Mouse (Mus musculus) induced T-regulatory cell, adult 2 months (primary cell): ENCODE results near the gene Capn2.

Experiments used
- DNase-seq: peaks from one replicate; pipeline ENCODE4 v3.0.0-alpha.2; 2012; ENCODE audit warnings: low read depth

Capn2 gene

DNA sequence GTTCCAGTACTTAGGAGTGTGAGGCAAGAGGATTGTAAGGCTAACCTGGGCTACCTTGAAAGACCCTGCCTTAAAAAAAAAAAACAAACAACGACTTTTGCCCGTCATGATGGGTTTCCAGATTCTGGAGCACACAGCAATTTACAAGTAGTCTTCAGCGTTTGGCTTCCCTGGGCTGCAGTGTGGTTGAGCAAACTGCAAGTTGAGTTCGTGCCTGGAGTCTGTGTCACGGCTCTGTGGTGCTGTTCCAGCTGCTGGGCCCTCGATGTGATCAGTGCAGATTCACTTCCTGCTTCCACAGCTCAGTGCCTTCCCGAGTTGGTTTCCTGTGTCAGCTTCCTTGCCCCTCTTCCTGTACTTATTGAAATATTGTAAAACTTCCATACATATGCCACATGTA, 56.1 kb downstream of the Capn2 start:
- DNase-seq = no peak

DNA sequence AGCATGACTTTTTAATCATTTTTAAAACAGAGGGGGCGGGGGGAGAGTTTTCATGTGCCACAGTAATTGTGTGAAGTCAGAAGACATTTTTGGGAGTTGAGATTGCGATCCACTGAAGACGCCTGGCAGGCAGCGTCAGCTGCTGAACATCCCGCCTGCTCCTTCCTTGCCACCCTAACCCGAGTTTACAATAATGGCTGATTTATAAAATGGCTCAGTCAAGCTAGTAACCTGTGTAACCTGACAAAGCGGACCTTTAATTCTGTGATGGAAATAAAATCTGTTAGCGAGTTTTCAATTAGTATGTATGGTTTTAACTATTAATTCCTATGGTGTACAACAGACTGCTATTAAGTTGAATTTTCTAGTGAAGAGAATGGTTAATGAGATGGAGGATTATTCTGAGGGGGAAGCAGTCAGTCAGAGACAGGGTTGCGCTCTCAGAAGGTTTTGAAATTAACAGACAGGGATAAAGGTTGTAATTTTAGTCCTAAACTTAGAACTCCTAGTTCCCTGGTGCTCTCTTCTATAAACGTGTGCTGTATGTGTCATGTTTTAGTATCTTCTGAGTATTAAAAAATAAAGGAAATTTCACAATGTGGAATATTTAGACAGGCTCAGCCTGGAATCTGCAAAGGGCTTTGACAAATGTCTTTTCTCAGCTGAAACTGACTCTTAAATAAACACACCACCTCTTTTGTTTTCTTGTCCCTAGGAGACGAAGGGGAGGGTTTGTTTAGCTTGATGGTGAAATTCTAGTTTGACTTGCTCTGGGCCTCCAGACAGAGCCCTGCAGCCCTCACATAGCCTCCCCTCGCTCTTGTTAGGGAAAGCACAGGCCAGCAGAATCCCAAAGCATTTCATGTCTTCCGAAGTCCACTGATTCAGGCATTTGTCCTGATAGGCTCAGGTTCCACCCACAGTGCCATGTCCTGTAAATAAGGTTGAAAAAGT, 56.8 kb downstream of the Capn2 start:
- no peak for DNase-seq

DNA sequence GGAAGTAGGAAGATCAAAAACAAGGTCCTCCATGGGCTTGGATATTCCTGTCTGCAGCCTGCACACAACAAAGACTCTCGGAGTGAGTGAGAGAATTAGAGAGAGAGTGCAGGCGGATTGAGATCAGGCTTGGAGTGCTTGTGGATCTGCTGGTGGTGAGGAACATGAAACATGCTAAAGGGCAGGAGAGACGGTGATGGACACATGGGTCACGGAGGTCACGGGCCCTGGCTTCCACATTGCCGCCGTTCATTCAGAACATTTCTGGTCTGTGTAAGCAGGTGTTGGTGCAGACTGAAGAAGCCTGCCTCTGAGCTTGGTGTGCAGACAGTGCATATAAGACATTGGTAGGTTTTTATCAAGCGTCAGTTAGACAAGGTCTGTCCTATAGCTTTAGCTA, 58.0 kb downstream of the Capn2 start:
- no peak for DNase-seq

DNA sequence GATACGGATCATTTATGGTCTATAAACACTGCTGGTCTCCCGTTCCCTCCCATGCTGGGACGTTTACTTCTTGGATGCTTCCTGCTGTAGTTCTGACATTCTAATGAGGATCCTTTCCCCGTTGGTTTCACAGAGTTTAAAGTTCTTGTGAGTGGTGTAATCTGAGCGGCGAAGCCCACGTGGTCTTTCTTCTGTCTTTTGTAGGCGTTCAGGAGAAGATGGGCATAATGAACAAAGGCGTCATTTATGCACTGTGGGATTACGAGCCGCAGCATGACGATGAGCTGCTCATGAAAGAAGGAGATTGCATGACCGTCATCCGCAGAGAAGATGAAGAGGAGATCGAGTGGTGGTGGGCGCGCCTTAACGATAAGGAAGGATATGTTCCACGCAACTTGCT, 58.9 kb downstream of the Capn2 start:
- DNase-seq = no peak

DNA sequence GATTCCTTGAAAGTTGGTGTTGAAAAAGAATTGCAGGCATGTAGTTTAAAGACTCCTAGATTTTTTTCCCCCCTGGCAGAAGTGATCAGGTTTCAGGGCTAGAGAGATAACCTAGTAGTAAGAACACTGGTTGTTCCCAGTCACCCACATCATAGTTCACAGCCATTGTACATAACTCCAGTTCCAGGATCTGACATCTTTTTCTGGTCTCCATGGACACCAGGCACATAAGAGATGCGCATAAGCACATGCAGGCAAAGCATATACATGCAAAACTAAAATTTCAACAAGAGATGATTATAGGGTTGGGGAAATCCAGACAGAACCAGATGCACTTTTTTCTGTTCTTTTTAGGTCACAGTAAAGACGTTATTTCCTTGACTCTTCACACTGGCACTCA, 62.3 kb downstream of the Capn2 start:
- DNase-seq = no peak

DNA sequence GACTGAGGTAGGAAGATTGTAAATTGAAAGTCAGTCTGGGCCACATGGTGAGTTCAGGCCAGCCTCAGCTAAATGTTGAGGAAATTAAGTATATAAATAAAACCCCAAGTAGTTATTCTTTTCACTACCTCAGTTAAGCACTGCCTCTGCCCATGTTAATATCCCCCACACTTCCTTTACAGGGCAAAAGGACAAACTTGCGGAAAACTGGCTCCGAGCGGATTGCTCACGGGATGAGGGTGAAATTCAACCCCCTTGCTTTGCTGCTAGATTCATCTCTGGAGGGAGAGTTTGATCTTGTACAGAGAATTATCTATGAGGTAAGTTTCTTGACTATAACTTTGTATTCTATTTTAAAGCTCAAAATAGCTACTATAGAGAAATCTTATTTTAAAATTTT, 64.9 kb downstream of the Capn2 start:
- DNase-seq = no peak

DNA sequence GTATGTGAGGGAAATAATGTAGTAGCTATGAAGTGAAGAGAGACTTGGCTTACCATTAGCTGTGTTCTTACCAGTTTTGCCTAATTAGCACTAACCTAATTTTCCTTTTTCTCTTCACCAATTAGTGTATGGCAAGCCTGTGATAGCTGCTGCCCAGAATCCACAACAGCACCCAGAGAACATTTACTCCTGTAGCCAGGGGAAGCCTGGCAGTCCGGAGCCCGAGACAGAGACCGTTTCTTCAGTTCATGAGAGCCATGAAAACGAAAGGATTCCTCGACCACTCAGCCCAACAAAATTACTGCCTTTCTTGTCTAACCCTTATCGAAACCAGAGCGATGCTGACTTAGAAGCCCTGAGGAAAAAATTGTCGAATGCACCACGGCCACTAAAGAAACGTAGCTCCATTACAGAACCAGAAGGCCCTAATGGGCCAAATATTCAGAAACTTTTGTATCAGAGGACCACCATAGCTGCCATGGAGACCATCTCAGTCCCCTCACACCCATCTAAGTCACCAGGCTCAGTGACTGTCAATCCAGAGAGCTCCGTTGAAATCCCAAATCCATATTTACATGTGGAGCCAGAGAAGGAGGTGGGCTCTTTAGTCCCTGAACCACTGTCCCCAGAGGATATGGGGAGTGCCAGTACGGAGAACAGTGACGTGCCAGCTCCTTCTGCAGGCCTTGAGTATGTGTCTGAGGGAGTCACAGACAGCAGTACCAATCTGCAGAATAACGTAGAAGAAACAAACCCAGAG, 69.0 kb downstream of the Capn2 start:
- no peak for DNase-seq

DNA sequence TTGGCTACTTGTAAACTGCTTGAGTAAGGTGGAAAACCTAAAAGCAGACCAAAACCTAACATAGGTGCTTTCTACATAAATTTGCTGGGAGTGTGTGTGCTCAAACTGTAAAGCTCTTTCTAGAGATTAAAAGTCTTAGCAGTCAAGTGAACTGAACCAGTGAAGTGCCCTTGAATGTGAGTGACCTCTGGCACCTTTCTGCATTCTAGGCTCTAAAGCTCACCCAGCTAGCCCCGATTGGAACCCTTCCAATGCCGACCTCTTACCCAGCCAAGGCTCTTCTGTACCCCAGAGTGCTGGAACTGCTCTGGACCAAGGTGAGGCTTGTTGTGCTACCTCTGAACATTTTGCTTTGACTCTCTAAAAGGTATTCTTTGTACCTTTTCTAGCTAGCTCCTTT, 73.3 kb downstream of the Capn2 start:
- no peak for DNase-seq

DNA sequence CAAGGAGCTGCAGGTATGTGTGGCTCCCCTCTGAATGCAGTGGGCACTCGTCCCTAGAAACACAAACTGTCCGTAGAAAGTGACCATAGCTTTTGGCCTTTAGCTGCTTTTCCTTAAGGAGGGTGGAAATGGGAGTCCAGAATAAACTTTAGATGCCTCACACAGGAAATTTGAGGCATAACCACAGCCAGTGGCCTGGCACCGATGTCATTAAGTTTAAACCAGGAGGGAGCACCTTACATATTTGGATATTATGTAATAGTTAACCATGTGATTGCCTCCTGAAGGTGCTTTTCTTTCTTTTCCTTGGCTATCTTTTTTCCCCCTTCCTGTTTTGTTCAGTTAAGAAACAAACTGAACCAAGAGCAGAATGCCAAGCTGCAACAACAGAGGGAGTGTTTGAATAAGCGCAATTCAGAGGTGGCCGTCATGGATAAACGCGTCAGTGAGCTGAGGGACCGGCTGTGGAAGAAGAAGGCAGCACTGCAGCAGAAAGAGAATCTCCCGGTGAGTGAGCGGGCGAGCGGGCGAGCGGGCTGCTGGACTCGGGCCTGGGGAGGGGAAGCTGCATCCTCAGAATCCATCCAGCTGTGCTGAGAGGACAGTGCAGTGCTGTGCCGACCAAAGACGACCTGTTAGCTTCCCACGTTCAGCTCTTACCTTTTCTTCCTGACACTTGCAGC, 75.5 kb downstream of the Capn2 start:
- no peak for DNase-seq

DNA sequence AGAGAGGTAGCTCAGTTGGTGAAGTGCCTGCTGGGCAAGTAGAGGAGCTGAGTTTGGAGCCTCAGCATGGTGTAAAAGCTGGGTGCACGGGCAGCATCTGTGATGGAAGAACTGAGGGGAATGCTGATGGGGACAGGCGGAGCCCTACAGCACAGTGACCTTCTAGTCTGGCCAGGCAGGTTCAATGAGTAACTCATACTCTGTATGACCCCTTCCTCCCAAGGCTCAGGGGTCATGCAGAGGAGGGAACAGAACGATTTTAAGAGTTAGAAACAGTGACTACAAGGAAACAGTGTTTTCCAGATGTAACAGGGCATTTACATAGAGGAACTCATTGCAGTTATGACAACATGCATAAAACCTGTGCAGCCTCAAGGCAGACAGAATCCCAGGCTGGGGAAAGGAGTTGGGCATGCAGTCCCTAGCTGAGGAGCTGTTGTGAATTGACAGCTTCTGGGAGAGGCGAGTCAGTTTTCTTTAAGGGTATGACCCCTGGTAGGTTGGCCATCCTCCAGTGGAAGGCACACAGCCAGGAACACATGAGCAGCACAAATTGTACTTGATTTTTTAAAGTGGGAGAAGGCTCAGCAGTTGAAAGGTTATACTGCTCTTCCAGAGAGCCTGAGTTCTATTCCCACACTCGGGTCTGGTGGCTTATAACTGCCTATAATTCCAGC, 77.7 kb downstream of the Capn2 start:
- DNase-seq = no peak

DNA sequence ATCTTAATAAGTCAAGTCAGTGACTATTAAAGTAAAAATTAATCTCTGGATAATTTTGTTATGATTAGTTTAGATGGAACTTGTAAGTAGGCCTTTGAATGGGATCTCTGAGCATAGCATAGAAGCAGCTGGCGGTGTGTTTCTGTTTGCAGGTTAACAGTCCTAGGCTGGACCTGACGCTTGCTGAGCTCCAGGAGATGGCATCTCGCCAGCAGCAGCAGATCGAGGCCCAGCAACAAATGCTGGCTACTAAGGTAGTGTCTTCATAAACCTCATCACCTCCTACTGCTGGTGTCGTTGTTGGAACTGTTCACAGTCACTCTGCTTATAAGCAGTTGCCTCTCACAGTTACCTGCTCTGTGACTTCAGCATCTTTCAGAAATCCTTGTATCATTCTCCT, 80.7 kb downstream of the Capn2 start:
- DNase-seq = no peak

DNA sequence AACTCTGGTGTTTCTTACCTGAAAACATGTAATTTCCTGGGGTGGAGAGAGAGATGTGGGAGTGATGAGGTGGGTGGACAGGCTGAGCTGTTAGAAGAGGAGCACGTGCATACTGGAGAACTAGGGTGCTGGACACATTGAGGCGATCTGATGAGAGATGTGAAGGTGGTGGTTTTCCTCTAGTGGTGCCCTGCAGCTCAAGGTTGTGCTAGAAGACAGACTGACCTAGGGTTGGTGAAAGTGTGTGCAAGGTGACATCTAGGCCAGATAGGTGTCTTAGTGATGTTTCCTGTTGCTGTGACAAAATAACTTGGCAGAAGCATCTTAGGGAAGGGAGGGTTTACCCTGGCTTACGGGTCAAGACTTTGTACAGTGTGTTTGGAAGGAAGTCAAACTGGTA, 85.3 kb downstream of the Capn2 start:
- DNase-seq = no peak

DNA sequence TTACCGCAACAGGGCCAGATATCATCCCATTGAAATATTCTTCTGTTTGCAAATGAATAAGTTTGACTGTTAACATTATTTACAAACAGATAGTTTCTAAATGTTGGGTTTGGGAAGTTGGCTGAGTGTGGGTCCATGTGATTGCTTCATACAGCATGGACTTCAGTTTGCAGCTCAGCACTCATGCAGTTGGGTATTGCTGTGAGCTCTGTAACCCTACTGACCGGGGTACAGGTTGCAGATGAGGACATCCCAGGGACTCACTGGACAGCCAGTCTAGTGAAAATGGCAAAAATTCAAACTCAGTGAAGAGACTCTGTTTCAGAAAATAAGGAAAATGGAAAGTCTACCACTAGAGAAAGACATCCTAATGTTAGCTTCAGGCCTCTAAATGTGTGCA, 86.7 kb downstream of the Capn2 start:
- DNase-seq = no peak

DNA sequence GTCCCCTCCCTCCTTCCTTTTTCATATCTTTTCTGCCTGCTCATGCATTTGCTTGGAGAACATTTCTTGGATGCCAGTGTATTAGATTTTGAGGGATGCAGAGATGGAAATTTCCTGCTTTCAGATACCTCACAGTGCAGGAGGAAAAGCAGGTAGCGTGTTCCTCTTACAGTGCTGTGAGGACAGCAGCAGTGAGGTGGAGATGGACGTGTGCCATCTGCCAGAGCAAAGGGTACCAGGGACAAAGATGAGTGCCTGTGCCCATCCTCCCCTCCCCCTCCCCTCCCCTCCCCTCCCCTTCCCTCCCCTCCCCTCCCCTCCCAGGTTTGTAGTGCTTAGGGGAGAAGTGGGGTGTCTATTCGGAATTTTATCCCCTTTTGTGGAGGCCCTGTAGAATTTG, 87.6 kb downstream of the Capn2 start:
- DNase-seq = no peak

DNA sequence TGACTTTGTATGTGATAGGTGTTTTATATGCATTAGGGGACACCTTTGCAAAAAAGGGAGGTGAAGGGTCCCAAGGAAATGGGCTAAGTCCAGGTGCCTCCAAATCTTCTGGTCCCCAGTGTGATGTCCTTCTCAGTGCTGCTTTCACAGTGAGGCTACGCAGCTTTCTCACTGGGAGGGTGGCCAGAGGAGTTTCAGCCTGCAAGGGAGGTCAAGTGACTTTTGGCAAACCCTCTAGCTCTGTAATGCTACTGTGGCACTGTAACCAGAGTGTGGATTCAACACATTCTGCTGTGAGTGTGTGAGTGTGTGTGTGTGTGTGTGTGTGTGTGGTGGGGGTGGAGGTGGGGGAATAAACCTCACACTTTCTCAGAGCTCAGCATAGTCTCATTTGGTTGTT, 90.0 kb downstream of the Capn2 start:
- DNase-seq = no peak

DNA sequence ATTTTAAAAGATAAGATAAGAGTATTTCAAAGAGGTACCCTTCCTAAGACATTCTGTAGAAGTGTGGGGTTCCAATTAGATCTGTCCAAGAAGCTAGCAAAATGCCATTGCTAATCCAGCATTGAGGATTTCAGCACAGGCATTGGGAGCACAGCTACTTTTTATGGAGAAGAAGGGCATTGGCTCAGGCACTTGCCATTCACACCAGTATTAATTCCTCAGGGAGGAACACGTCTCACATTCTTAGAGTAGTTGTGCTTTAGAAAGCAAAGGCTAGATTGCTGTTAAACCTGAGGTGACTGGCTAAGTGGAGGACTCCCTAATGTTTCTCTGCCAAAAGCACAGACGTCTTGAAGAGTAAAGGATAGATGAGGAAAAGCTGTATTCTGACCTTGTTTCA, 91.0 kb downstream of the Capn2 start:
- DNase-seq = no peak

DNA sequence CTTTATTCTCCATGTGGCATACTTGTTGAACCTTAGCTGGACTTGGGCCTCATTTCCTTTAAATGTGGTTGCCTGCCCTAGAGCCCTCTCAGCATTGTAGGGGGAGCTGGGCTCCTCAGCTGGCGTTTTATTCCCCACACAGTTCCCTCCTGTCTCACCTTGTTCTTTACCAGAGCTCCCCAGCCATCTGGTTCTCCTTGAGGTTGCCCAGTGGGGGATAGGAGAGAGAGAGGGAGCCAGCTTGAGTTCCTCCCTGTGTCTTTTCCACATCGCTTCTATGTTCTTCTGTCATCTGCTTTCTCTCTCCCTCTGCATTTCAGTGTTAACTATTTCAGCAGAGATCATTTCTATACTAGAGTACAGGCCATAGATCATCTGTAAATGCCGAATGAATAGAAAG, 92.2 kb downstream of the Capn2 start:
- no peak for DNase-seq

DNA sequence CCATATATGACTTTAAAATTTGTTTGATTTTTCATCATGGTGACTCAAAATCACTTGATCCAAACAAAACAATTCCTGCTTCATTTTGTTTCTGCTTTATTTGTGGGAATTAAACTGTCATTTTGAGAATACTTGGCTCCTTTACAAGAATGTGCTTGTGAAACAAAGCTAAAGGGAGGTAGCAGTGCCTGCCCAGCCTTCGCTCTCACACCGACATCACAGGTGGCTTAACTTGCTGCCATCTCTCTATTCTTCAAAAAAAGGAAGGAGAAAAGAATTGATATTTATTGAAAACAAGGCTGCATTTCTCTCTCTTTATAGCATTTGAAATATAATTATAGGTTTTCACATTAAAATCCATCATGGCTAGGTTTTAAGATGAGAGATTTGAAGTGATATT, 93.1 kb downstream of the Capn2 start:
- DNase-seq = no peak

DNA sequence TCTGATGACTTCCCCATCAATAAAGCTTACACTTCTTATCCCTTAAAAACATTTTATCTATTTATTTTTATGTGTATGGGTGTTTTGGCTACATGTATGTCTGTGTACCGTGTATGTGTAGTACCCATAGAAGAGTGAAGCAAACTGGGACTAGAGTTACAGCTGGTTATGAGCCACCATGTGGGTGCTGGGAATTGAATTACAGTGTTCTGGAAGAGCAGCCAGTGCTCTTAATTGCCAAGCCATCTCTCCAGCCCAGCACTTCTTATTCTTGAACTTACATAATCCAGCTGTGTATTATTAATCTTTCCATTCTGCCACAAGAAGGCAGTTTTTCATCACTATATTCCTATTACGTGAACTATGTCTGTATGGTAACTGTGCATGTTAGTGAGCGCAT, 97.9 kb downstream of the Capn2 start:
- DNase-seq = no peak
